Mouse (Mus musculus) CH12.LX (cell line): Measurements from ENCODE around the gene Ankrd39. TPM values are rescaled to one million over a fixed set of nuclear protein-coding genes. Genes with fewer than 3 reads are reported as not detected.

ENCODE experiments used
- DNase-seq: peaks from one replicate; pipeline ENCODE4 v3.0.0-alpha.2; 2013; ENCODE audit errors: extremely low read depth
- H3K27ac ChIP-seq: 2 replicates; pipeline ENCODE4 v1.5.1; 2012; ENCODE audit warnings: low read depth, mild to moderate bottlenecking, control low read depth, moderate library complexity; ENCODE audit not compliant: insufficient read depth
- H3K27me3 ChIP-seq: replicated peaks from 2 replicates; pipeline ENCODE3; 2012; ENCODE audit warnings: inconsistent platforms
- H3K36me3 ChIP-seq, 2 experiments: replicated peaks in 1 of 2; 2 replicates each; pipeline versions ENCODE3 to v1.6.1; 2012; ENCODE audit warnings: inconsistent platforms in 1 of 2, low read length in 1 of 2, mild to moderate bottlenecking in 1 of 2, mixed read lengths in 1 of 2, moderate library complexity in 1 of 2; ENCODE audit not compliant: control insufficient read depth in 1 of 2, insufficient read depth in 1 of 2
- H3K4me1 ChIP-seq, 2 experiments: 2 replicates each; pipeline ENCODE4 v1.6.1; 2012; ENCODE audit warnings: inconsistent platforms in 1 of 2, moderate library complexity in 1 of 2; ENCODE audit not compliant: insufficient read depth in 2 of 2, control insufficient read depth in 1 of 2
- H3K4me2 ChIP-seq: 2 replicates; pipeline ENCODE4 v1.6.1; 2012; ENCODE audit warnings: low read depth, mild to moderate bottlenecking, control low read depth; ENCODE audit not compliant: poor library complexity, insufficient read depth, severe bottlenecking
- H3K4me3 ChIP-seq, 3 experiments: fragments of 150-350 bp in 1 of 3; sonication (generic) in 1 of 3; replicated peaks in 1 of 3; 2 replicates each; pipeline versions ENCODE3 to v1.5.1; 2011 to 2012; ENCODE audit warnings: low read depth in 2 of 3, low read length in 2 of 3, mild to moderate bottlenecking in 2 of 3, moderate library complexity in 2 of 3, control low read depth in 1 of 3, improper control_type of control experiment in 1 of 3, inconsistent platforms in 1 of 3, mixed read lengths in 1 of 3; ENCODE audit not compliant: poor library complexity in 1 of 3
- H3K79me2 ChIP-seq: replicated peaks from 2 replicates; pipeline ENCODE4 v1.6.1; 2012; ENCODE audit warnings: mild to moderate bottlenecking, moderate library complexity; ENCODE audit not compliant: control insufficient read depth, poor library complexity, insufficient read depth, severe bottlenecking; ENCODE audit errors: extremely low read depth
- H3K9ac ChIP-seq: 2 replicates; pipeline ENCODE4 v1.6.1; 2012; ENCODE audit warnings: low read depth, mild to moderate bottlenecking, control low read depth, moderate library complexity; ENCODE audit not compliant: insufficient read depth
- H3K9me3 ChIP-seq: replicated peaks from 2 replicates; pipeline ENCODE3; 2012; ENCODE audit warnings: low read length, inconsistent platforms, mixed read lengths
- BHLHE40 ChIP-seq: IDR thresholded peaks from 2 replicates; pipeline ENCODE4 v1.6.1; 2011; ENCODE audit warnings: mild to moderate bottlenecking, low read depth, low read length, improper control_type of control experiment
- CHD1 ChIP-seq: IDR thresholded peaks from 2 replicates; pipeline ENCODE4 v1.6.1; 2012; ENCODE audit warnings: low read depth, low read length, improper control_type of control experiment, inconsistent platforms
- CTCF ChIP-seq, 2 experiments: IDR thresholded peaks in 1 of 2; conservative IDR thresholded peaks in 1 of 2; 2 replicates each; pipeline ENCODE4 v1.5.1; 2011 to 2012; ENCODE audit warnings: low read depth in 2 of 2, low read length in 2 of 2, improper control_type of control experiment in 1 of 2, inconsistent platforms in 1 of 2, mild to moderate bottlenecking in 1 of 2, moderate library complexity in 1 of 2
- ELF1 ChIP-seq: IDR thresholded peaks from 2 replicates; pipeline ENCODE4 v1.6.1; 2014; ENCODE audit warnings: low read depth, mild to moderate bottlenecking, inconsistent platforms, low read length, improper control_type of control experiment
- EP300 ChIP-seq: IDR thresholded peaks from 2 replicates; pipeline ENCODE4 v1.6.1; 2011; ENCODE audit warnings: low read length, improper control_type of control experiment
- ETS1 ChIP-seq: conservative IDR thresholded peaks from 2 replicates; pipeline ENCODE4 v1.6.1; 2012; ENCODE audit warnings: low read depth, mild to moderate bottlenecking, inconsistent platforms, low read length, improper control_type of control experiment, moderate library complexity
- GABPA ChIP-seq: IDR thresholded peaks from 2 replicates; pipeline ENCODE4 v1.6.1; 2012; ENCODE audit warnings: low read depth, low read length, improper control_type of control experiment, inconsistent platforms; ENCODE audit not compliant: insufficient replicate concordance
- JUN ChIP-seq: IDR thresholded peaks from 2 replicates; pipeline ENCODE4 v1.6.1; 2011; ENCODE audit warnings: low read depth, mild to moderate bottlenecking, low read length, improper control_type of control experiment, moderate library complexity; ENCODE audit not compliant: insufficient read depth
- JUND ChIP-seq: conservative IDR thresholded peaks from 2 replicates; pipeline ENCODE4 v1.6.1; 2011; ENCODE audit warnings: low read depth, low read length, improper control_type of control experiment
- KAT2A ChIP-seq: IDR thresholded peaks from 2 replicates; pipeline ENCODE4 v1.6.1; 2012; ENCODE audit warnings: low read length, improper control_type of control experiment, inconsistent platforms; ENCODE audit not compliant: insufficient replicate concordance
- MAFK ChIP-seq: IDR thresholded peaks from 2 replicates; pipeline ENCODE4 v1.6.1; 2011; ENCODE audit warnings: low read length, improper control_type of control experiment; ENCODE audit not compliant: insufficient replicate concordance
- MAZ ChIP-seq: IDR thresholded peaks from 2 replicates; pipeline ENCODE4 v1.6.1; 2012; ENCODE audit warnings: low read depth, mild to moderate bottlenecking, inconsistent platforms, low read length, improper control_type of control experiment, moderate library complexity
- MEF2A ChIP-seq: IDR thresholded peaks from 2 replicates; pipeline ENCODE4 v1.6.1; 2014; ENCODE audit warnings: low read depth, mild to moderate bottlenecking, inconsistent platforms, low read length, improper control_type of control experiment, borderline replicate concordance
- MXI1 ChIP-seq: IDR thresholded peaks from 2 replicates; pipeline ENCODE4 v1.6.1; 2011; ENCODE audit warnings: mild to moderate bottlenecking, low read depth, low read length, improper control_type of control experiment
- MYC ChIP-seq: IDR thresholded peaks from 2 replicates; pipeline ENCODE4 v1.6.1; 2011; ENCODE audit warnings: low read depth, mild to moderate bottlenecking, improper control_type of control experiment, low read length
- NELFE ChIP-seq: IDR thresholded peaks from 2 replicates; pipeline ENCODE4 v1.6.1; 2011; ENCODE audit warnings: low read depth, low read length, improper control_type of control experiment
- PAX5 ChIP-seq: IDR thresholded peaks from 2 replicates; pipeline ENCODE4 v1.6.1; 2012; ENCODE audit warnings: low read length, inconsistent platforms, mixed read lengths
- POLR2A ChIP-seq: IDR thresholded peaks from 2 replicates; pipeline ENCODE4 v1.6.1; 2011; ENCODE audit warnings: low read depth, mild to moderate bottlenecking, improper control_type of control experiment, low read length
- POLR2AphosphoS2 ChIP-seq: IDR thresholded peaks from 2 replicates; pipeline ENCODE4 v1.6.1; 2011; ENCODE audit warnings: low read depth, low read length, improper control_type of control experiment
- RCOR1 ChIP-seq: conservative IDR thresholded peaks from 2 replicates; pipeline ENCODE4 v1.6.1; 2012; ENCODE audit warnings: low read depth, mild to moderate bottlenecking, inconsistent platforms, low read length, improper control_type of control experiment
- SIN3A ChIP-seq: IDR thresholded peaks from 2 replicates; pipeline ENCODE4 v1.6.1; 2012; ENCODE audit warnings: low read length, improper control_type of control experiment, inconsistent platforms
- SMC3 ChIP-seq: IDR thresholded peaks from 2 replicates; pipeline ENCODE4 v1.6.1; 2011; ENCODE audit warnings: low read depth, low read length, improper control_type of control experiment
- TBP ChIP-seq: conservative IDR thresholded peaks from 2 replicates; pipeline ENCODE4 v1.6.1; 2011; ENCODE audit warnings: low read depth, low read length, improper control_type of control experiment
- TCF12 ChIP-seq: IDR thresholded peaks from 2 replicates; pipeline ENCODE4 v1.6.1; 2014; ENCODE audit warnings: low read depth, mild to moderate bottlenecking, inconsistent platforms, low read length, improper control_type of control experiment
- UBTF ChIP-seq: IDR thresholded peaks from 2 replicates; pipeline ENCODE4 v1.6.1; 2012; ENCODE audit warnings: low read depth, mild to moderate bottlenecking, inconsistent platforms, low read length, improper control_type of control experiment, moderate library complexity
- USF1 ChIP-seq: IDR thresholded peaks from 2 replicates; pipeline ENCODE4 v1.6.1; 2014; ENCODE audit warnings: low read depth, mild to moderate bottlenecking, inconsistent platforms, low read length, improper control_type of control experiment
- ZKSCAN1 ChIP-seq: IDR thresholded peaks from 2 replicates; pipeline ENCODE4 v1.6.1; 2012; ENCODE audit warnings: low read depth, inconsistent platforms, low read length, improper control_type of control experiment, borderline replicate concordance
- ZNF384 ChIP-seq: IDR thresholded peaks from 2 replicates; pipeline ENCODE4 v1.6.1; 2012; ENCODE audit warnings: low read depth, low read length, improper control_type of control experiment, inconsistent platforms
- dilution Hi-C: fragments of 300-500 bp; cut with MboI; formaldehyde crosslinking; loops from 2 replicates; pipeline ENCODE4 v1.14.3; 2020; ENCODE audit warnings: low sequenced_read_pairs; ENCODE audit not compliant: extremely low pct_unique_long_range_greater_than_20kb, extremely low pct_ligation_motif_present
- in situ Hi-C: fragments of 300-500 bp; cut with MboI; formaldehyde crosslinking; loops from 3 replicates; pipeline ENCODE4 v1.14.3; 2019; ENCODE audit warnings: low sequenced_read_pairs, low pct_ligation_motif_present, low pct_unique_long_range_greater_than_20kb, mixed read lengths
- polyA plus RNA-seq: library from polyadenylated mRNA; unstranded; fragments of >175 nt; gene quantifications from 2 replicates; pipeline ENCODE4 v1.2.1, GENCODE M21; 2012; ENCODE audit warnings: low read depth; ENCODE audit not compliant: insufficient read length
- total RNA-seq, 2 experiments: library from RNA; depleted of rRNA; stranded (reverse); fragments of 300-350 nt in 1 of 2; fragments of >200 nt in 1 of 2; gene quantifications; 2 replicates each; pipeline ENCODE4 v1.2.3; 2012 to 2014

Ankrd39 gene
- total and polyA plus RNA-seq, 3 experiments = 4.3 to 14.8 (median 11.6) TPM

GRCm38 (mm10) chr1:36531461-36531860 is 15.8 kb downstream of the Ankrd39 start:
- H3K36me3 ChIP-seq = peaks cover 39 to 75% of the 10 kb centered on the region in 2 experiments
- no peak overlapping the region for H3K27ac ChIP-seq
- in situ Hi-C loops (no loop called here), dilution Hi-C loops (no loop called here)
- DNase-seq = no peak
- no peak for TF ChIP-seq CHD1
- TF ChIP-seq GABPA = no peak
- TF ChIP-seq BHLHE40 = no peak
- TF ChIP-seq ZKSCAN1 = no peak
- no peak for TF ChIP-seq ELF1
- TF ChIP-seq ETS1 = no peak
- TF ChIP-seq NELFE = no peak
- no peak for TF ChIP-seq CTCF (conservative IDR thresholded peaks at IDR 0.05 in 1 of 2, IDR thresholded peaks at IDR 0.05 in 1 of 2; ENCODE audit: low read depth in 2 of 2, low read length in 2 of 2)
- no peak for TF ChIP-seq PAX5
- TF ChIP-seq MAZ = no peak
- TF ChIP-seq POLR2A = no peak
- TF ChIP-seq POLR2AphosphoS2 = no peak
- no peak for TF ChIP-seq EP300
- TF ChIP-seq MYC = no peak
- no peak for TF ChIP-seq KAT2A
- H3K4me1 ChIP-seq = no peaks in the 10 kb centered on the region
- H3K9me3 ChIP-seq = no peaks in the 10 kb centered on the region
- no peak overlapping the region for H3K4me2 ChIP-seq
- no peak overlapping the region for H3K4me3 ChIP-seq
- H3K79me2 ChIP-seq = no peaks in the 10 kb centered on the region
- H3K27me3 ChIP-seq = no peaks in the 10 kb centered on the region
- H3K9ac ChIP-seq = no peak overlapping the region

DNA sequence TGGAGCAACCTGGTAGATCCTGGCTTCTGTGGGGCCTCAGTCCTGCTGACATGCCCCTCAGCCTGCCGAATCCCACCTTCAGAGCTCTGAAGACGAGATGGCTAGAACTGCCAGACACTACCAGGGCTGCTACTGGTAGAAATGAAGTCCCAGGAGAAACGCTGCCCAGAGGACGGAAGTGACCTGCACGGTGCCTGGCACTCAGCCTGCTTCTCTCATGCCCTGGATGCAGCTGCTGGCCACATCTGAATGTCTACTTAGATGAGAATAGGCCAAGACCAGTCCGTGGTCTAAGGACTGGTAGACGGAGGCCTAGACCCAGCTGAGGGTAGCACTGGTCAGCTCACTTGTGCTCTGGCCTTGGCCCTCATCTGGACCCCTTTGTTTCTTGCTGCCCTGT is 16.3 kb downstream of the Ankrd39 start:
- DNase-seq = no peak
- dilution Hi-C loops = no loop called here

More for the DNA sequence above, 16.3 kb downstream of the Ankrd39 start:
- Histone ChIP-seq H3K27ac (no peak overlapping the region), H3K4me2 (no peak overlapping the region), H3K9ac (no peak overlapping the region), H3K4me3 (no peak overlapping the region), H3K9me3 (no peaks in the 10 kb centered on the region), H3K27me3 (no peaks in the 10 kb centered on the region), H3K4me1 (no peaks in the 10 kb centered on the region), H3K79me2 (no peaks in the 10 kb centered on the region), H3K36me3 (peaks cover 39 to 75% of the 10 kb centered on the region in 2 experiments)
- TF ChIP-seq MEF2A (no peak), SIN3A (no peak), MAZ (no peak), TBP (no peak), TCF12 (no peak), JUND (no peak), CTCF (conservative IDR thresholded peaks at IDR 0.05 in 1 of 2, IDR thresholded peaks at IDR 0.05 in 1 of 2; ENCODE audit: low read depth in 2 of 2, low read length in 2 of 2) (no peak), SMC3 (no peak), CHD1 (no peak), UBTF (no peak), ELF1 (no peak), PAX5 (no peak), RCOR1 (no peak), MAFK (no peak), MYC (no peak), MXI1 (no peak), ZNF384 (no peak), USF1 (no peak), JUN (no peak), POLR2A (no peak)
- in situ Hi-C loops = no loop called here
